Mouse (Mus musculus): ENCODE data around the gene Slc22a21. TPM values are rescaled to one million over a fixed set of nuclear protein-coding genes. Genes with fewer than 3 reads are reported as not detected.

Gene Slc22a21
- polyA plus RNA-seq, 1 experiment from 2014 or later: 2.4 TPM

- H3K36me3 ChIP-seq (ENCODE audit: control insufficient read depth, insufficient read depth, low read length): no peaks in the 10 kb centered on the region
- H3K27me3 ChIP-seq (ENCODE audit: control insufficient read depth, insufficient read depth, low read length): no peaks in the 10 kb centered on the region
- H3K27ac ChIP-seq (replicated peaks; ENCODE audit: low read depth, low read length): no peak overlapping the region
- H3K4me3 ChIP-seq (replicated peaks; ENCODE audit: low read depth, low read length): no peak overlapping the region
- ATAC-seq (ENCODE audit: low FRiP score, low TSS enrichment) (no peak), DNase-seq (no peak)
- no peak overlapping the region for H3K4me2 ChIP-seq (ENCODE audit: low read length)
- H3K4me1 ChIP-seq (ENCODE audit: control insufficient read depth, insufficient read depth, low read length): no peaks in the 10 kb centered on the region
- H3K9me3 ChIP-seq (ENCODE audit: control insufficient read depth, low read length): no peaks in the 10 kb centered on the region
- no peak overlapping the region for H3K9ac ChIP-seq (replicated peaks; ENCODE audit: low read length)
- 61% methylated on average over 1 of the region's 1 CpGs for WGBS
These were observed 79.1 kb downstream of the Slc22a21 start for GRCm38 (mm10) chr11:53900991-53901390.

- no peak for DNase-seq
- ATAC-seq (ENCODE audit: low FRiP score, low TSS enrichment): no peak
- H3K4me3 ChIP-seq (replicated peaks; ENCODE audit: low read depth, low read length): no peak overlapping the region
These were observed 80.2 kb downstream of the Slc22a21 start for GRCm38 (mm10) chr11:53899981-53900380.

More at GRCm38 (mm10) chr11:53899981-53900380, 80.2 kb downstream of the Slc22a21 start:
- Histone ChIP-seq H3K4me2 (ENCODE audit: low read length) (no peak overlapping the region), H3K27ac (replicated peaks; ENCODE audit: low read depth, low read length) (no peak overlapping the region), H3K27me3 (ENCODE audit: control insufficient read depth, insufficient read depth, low read length) (no peaks in the 10 kb centered on the region), H3K9ac (replicated peaks; ENCODE audit: low read length) (no peak overlapping the region), H3K4me1 (ENCODE audit: control insufficient read depth, insufficient read depth, low read length) (no peaks in the 10 kb centered on the region), H3K36me3 (ENCODE audit: control insufficient read depth, insufficient read depth, low read length) (no peaks in the 10 kb centered on the region), H3K9me3 (ENCODE audit: control insufficient read depth, low read length) (no peaks in the 10 kb centered on the region)
- WGBS: 86% methylated on average over 6 of the region's 6 CpGs

Other genes with a start within 250 kb of the Slc22a21 start
- 1.3 and 3.5 TPM in 2 replicates for gene Irf1, start 210.3 kb downstream of the Slc22a21 start, polyA plus RNA-seq (2014; fragmentation: Nextera tagmentation; extraction: Ambion mirVana)
- gene Gm17334, start 207.1 kb downstream of the Slc22a21 start, polyA plus RNA-seq (2014; fragmentation: Nextera tagmentation; extraction: Ambion mirVana): 0.24 TPM in 1 of 2 replicates, not detected in the other
- gene Gm12216, start 121.1 kb downstream of the Slc22a21 start, polyA plus RNA-seq (2014; fragmentation: Nextera tagmentation; extraction: Ambion mirVana): 0.26 and 0.57 TPM in 2 replicates
- 8.6 and 8.8 TPM in 2 replicates for gene Slc22a5, start 88.7 kb downstream of the Slc22a21 start, polyA plus RNA-seq (2014; fragmentation: Nextera tagmentation; extraction: Ambion mirVana)
- gene Slc22a4, start 47.8 kb upstream of the Slc22a21 start, polyA plus RNA-seq (2014; fragmentation: Nextera tagmentation; extraction: Ambion mirVana): 2.5 TPM in 2 replicates
- 21.4 and 25.0 TPM in 2 replicates for gene Pdlim4, start 88.7 kb upstream of the Slc22a21 start, polyA plus RNA-seq (2014; fragmentation: Nextera tagmentation; extraction: Ambion mirVana)
- 6.5 and 10.5 TPM in 2 replicates for gene P4ha2, start 119.8 kb upstream of the Slc22a21 start, polyA plus RNA-seq (2014; fragmentation: Nextera tagmentation; extraction: Ambion mirVana)

Data from midbrain, embryonic 14.5 days (tissue).